Mouse (Mus musculus): ENCODE data around the gene Fam169b. TPM values are rescaled to one million over a fixed set of nuclear protein-coding genes. Genes with fewer than 3 reads are reported as not detected.
A peak's percentile ranks its signal among the peaks of the same experiment; 100 is the strongest.
"Not testable (repeated sequence)": the region's sequence is repeated elsewhere in the genome, so short reads cannot be mapped to it uniquely, and the experiment has no call there.

Gene Fam169b
- polyA plus RNA-seq, 1 experiment from 2014 or later: 0.42 TPM

DNA sequence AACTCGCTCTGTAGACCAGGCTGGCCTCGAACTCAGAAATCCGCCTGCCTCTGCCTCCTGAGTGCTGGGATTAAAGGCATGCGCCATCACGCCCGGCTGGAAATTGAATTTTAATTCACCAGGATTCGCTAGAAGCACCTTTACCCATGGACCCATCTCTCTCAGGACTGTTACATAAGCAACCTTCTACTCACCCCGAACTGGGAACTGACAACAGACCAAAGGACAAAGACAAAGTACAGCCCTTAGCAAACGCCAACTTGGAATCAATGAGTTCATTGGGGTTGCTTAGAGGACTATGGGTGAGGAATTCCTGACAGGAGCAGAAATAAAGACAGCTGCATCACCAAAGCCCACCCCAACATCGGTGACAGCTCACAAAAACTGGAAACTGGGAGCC is 1.0 kb upstream of the Fam169b start:
- Histone ChIP-seq H3K27me3 (replicated peaks; ENCODE audit: control insufficient read depth, insufficient read depth, low read length) (no peaks in the 10 kb centered on the region; the same call in 1 of the 2 replicates), H3K4me1 (ENCODE audit: control insufficient read depth, insufficient read depth, low read length) (peaks cover 5% of the 10 kb centered on the region; the same call in 1 of the 2 replicates), H3K9ac (ENCODE audit: low read depth, low read length) (no peak overlapping the region), H3K4me3 (ENCODE audit: low read length) (no peak overlapping the region), H3K4me2 (ENCODE audit: low read depth, low read length) (no peak overlapping the region), H3K36me3 (ENCODE audit: control insufficient read depth, insufficient read depth, low read length) (no peaks in the 10 kb centered on the region), H3K9me3 (ENCODE audit: control insufficient read depth, low read length) (no peaks in the 10 kb centered on the region), H3K27ac (ENCODE audit: low read length) (no peak overlapping the region)
- WGBS: 87% methylated on average over 10 of the region's 10 CpGs
- no peak for ATAC-seq

DNA sequence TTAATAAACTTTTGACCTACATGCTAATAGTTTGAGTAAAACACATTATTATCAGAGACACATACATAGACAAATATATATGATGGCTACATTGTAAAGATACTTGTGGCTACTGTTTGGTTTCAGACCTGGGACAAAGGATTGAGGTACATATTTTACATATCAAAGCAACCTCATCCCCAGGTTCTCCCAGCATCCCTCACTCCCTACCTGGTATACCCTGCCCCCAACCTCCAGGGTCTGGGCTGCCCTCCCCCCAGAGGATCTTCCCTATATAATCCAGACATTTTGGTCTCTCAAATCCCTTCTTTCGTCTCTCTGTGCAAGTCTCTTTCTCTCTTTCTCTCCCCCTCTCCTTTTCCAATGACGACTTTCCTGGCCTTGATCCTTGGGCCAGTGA is 579 bp downstream of the Fam169b start:
- Histone ChIP-seq H3K36me3 (ENCODE audit: control insufficient read depth, insufficient read depth, low read length) (no peaks in the 10 kb centered on the region), H3K9ac (ENCODE audit: low read depth, low read length) (no peak overlapping the region), H3K4me2 (ENCODE audit: low read depth, low read length) (no peak overlapping the region), H3K4me1 (ENCODE audit: control insufficient read depth, insufficient read depth, low read length) (peaks cover 5% of the 10 kb centered on the region; the same call in 1 of the 2 replicates), H3K27me3 (replicated peaks; ENCODE audit: control insufficient read depth, insufficient read depth, low read length) (no peaks in the 10 kb centered on the region; the same call in 1 of the 2 replicates), H3K27ac (ENCODE audit: low read length) (no peak overlapping the region), H3K4me3 (ENCODE audit: low read length) (no peak overlapping the region), H3K9me3 (ENCODE audit: control insufficient read depth, low read length) (no peaks in the 10 kb centered on the region)
- WGBS: 66% methylated on average over 2 of the region's 2 CpGs
- ATAC-seq: no peak

DNA sequence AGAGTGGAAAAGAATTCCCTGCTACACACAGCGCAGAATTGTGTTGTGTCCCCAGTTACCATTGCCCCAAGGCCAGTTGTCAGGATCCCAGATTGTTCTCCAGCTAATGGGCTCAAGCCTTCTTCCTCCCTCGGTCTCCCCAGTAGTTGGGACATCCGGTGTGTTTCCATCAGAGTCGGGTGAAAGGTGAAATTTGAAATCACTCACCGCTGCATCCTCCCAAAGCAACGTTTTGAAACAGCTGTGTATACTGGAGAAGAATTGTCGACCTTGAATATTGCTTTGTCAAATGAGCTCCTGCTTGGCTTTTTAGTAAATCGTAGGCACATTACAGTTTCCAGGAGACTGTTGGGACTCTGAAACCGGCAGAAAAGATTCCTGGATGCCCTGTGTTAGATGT is 1.3 kb downstream of the Fam169b start:
- Histone ChIP-seq H3K4me3 (ENCODE audit: low read length) (no peak overlapping the region), H3K4me2 (ENCODE audit: low read depth, low read length) (no peak overlapping the region), H3K36me3 (ENCODE audit: control insufficient read depth, insufficient read depth, low read length) (no peaks in the 10 kb centered on the region), H3K27ac (ENCODE audit: low read length) (no peak overlapping the region), H3K4me1 (ENCODE audit: control insufficient read depth, insufficient read depth, low read length) (peaks cover 5% of the 10 kb centered on the region; the same call in 1 of the 2 replicates), H3K9ac (ENCODE audit: low read depth, low read length) (no peak overlapping the region), H3K27me3 (replicated peaks; ENCODE audit: control insufficient read depth, insufficient read depth, low read length) (no peaks in the 10 kb centered on the region; the same call in 1 of the 2 replicates), H3K9me3 (ENCODE audit: control insufficient read depth, low read length) (no peaks in the 10 kb centered on the region)
- ATAC-seq: no peak
- WGBS: 65% methylated on average over 9 of the region's 9 CpGs

DNA sequence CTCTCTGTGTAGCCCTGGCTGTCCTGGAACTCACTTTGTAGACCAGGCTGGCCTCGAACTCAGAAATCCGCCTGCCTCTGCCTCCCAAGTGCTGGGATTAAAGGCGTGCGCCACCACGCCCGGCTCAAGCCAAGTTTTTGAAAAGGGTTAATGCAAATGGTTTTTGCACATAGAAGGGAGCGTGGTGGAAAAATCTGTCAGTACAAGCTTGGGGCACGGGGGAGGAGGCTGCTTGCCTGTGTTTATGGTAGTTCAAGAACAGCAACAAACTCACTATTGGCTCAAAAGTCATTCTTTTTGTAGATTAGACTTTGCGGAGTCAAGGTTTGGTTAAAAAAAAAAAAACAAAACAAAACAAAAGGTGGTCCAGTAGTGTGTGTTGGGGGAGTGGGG is 1.8 kb downstream of the Fam169b start:
- not testable (repeated sequence) for H3K27me3 ChIP-seq (replicated peaks; ENCODE audit: control insufficient read depth, insufficient read depth, low read length); H3K27ac ChIP-seq (ENCODE audit: low read length); H3K36me3 ChIP-seq (ENCODE audit: control insufficient read depth, insufficient read depth, low read length); ATAC-seq; H3K9me3 ChIP-seq (ENCODE audit: control insufficient read depth, low read length); H3K4me1 ChIP-seq (ENCODE audit: control insufficient read depth, insufficient read depth, low read length)
- Histone ChIP-seq H3K4me3 (ENCODE audit: low read length) (peak overlapping the region; percentile 47), H3K4me2 (ENCODE audit: low read depth, low read length) (peak overlapping the region; percentile 87), H3K9ac (ENCODE audit: low read depth, low read length) (peak overlapping the region; percentile 55; the same call in 1 of the 2 replicates)
- 50% methylated on average over 8 of the region's 9 CpGs for WGBS

DNA sequence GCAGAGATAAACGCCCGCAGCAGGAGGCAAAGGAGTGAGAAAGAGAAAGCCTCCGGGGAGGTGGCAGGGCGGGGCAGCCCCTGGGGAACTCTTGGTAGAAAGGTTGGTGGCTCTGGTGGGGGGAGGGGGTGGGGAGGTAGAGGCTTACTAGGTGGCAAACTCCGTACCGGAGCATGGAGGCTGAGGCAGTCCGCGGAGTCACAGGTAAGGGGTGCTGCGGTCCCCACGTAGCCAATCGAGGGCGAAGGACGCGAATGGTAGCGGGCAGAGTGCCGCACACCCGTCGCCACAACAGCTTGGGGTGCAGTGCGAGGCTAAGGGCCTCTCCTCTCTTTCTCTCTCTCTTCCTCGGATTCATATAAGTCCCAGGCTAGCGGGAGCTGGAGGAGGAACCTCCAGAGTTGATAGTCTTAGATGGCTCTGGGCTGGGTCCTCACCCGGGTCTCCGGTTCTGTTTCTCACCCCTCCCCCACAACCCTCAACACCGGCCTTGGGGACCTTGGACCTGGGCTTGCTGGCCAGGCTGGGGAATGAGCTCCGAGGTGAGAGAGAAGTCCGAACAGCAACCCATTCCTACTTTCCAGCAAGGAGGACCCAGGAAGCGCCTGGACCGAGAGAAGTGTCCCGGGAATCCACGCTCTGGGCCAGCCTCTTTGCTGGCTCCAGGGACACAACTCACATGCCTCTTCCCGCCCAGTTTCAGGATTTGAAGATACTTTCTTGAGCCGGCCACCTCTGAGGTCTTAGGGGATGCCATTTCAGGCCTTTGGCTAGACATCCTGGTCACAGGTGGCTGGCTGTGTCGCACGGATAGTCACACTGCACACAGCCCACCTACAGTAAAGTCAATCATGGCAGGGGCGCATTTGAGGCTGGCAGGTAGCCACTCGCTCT is 2.4 kb downstream of the Fam169b start:
- Histone ChIP-seq H3K27me3 (replicated peaks; ENCODE audit: control insufficient read depth, insufficient read depth, low read length) (no peaks in the 10 kb centered on the region; the same call in 1 of the 2 replicates), H3K9ac (ENCODE audit: low read depth, low read length) (peak overlapping the region; percentile 55), H3K9me3 (ENCODE audit: control insufficient read depth, low read length) (no peaks in the 10 kb centered on the region), H3K36me3 (ENCODE audit: control insufficient read depth, insufficient read depth, low read length) (no peaks in the 10 kb centered on the region), H3K4me3 (ENCODE audit: low read length) (peak overlapping the region; percentile 47), H3K4me1 (ENCODE audit: control insufficient read depth, insufficient read depth, low read length) (peaks cover 5% of the 10 kb centered on the region; the same call in 1 of the 2 replicates), H3K4me2 (ENCODE audit: low read depth, low read length) (peak overlapping the region; percentile 87), H3K27ac (ENCODE audit: low read length) (no peak overlapping the region)
- peak; percentile 61 for ATAC-seq
- WGBS: 9% methylated on average over 36 of the region's 36 CpGs

DNA sequence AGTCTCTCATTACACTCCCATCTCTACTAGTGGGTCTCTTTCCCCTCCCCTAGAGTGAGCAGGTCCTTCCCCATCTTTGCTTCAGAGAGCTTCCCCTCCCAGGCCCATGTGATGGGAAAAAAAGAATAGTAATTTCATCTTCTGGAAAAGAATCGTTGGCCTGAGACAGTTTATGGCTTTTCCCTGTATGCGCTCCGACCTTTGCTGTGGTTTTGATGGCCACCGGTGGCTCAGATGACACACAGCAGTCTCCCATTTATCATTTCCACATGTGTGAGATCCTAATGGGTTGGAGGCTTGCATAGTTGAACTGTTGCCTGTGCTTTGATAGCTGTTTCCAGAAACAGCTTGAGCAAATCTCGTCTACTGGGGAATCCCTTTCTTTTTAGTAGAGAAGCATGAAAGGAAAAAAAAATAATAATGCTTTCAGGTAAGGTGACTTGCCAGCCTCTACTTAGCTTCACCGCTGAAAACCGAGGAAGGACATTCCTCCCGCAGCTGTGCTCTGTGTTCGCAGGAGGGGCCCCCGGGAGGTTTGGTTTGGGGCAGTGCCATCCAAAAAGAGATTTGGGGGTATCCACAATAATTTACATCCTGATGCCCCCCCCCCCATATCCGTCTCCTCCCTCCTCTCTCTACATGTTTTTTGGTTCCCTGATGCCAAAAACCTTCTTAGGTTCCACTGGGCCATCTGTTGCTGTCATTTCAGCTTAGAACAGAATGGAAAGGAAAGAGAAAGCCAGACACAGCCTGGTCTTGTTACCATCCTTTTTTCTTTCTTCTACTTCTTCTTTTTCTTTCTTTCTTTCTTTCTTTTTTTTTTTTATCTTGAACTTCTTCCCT is 3.6 kb downstream of the Fam169b start:
- Histone ChIP-seq H3K36me3 (ENCODE audit: control insufficient read depth, insufficient read depth, low read length) (no peaks in the 10 kb centered on the region), H3K4me2 (ENCODE audit: low read depth, low read length) (no peak overlapping the region), H3K27me3 (replicated peaks; ENCODE audit: control insufficient read depth, insufficient read depth, low read length) (no peaks in the 10 kb centered on the region; the same call in 1 of the 2 replicates), H3K4me3 (ENCODE audit: low read length) (no peak overlapping the region), H3K9me3 (ENCODE audit: control insufficient read depth, low read length) (no peaks in the 10 kb centered on the region), H3K27ac (ENCODE audit: low read length) (no peak overlapping the region), H3K9ac (ENCODE audit: low read depth, low read length) (no peak overlapping the region), H3K4me1 (ENCODE audit: control insufficient read depth, insufficient read depth, low read length) (peaks cover 5% of the 10 kb centered on the region; the same call in 1 of the 2 replicates)
- WGBS: 39% methylated on average over 11 of the region's 11 CpGs
- ATAC-seq: no peak

DNA sequence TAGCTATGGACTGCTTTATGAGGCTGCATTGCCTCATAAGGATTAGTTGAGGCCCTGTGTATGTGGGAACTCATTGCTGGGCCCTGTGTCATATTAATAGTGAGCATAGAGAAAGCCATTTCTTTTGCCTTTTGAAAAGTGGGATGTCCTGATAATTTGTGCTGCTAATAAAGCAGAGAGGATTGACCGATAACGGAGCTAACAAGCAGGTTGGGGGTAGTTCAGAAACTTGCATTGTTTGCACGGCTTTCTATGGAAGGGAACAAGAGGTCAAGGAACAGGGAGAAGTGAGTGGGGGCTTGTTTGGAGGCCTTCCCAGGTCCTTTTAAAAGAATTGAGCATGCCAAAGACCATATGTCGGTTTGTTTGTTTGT is 4.2 kb downstream of the Fam169b start:
- 75% methylated on average over 4 of the region's 4 CpGs for WGBS
- no peak for ATAC-seq
- Histone ChIP-seq H3K27ac (ENCODE audit: low read length) (no peak overlapping the region), H3K4me3 (ENCODE audit: low read length) (no peak overlapping the region), H3K36me3 (ENCODE audit: control insufficient read depth, insufficient read depth, low read length) (no peaks in the 10 kb centered on the region), H3K9me3 (ENCODE audit: control insufficient read depth, low read length) (no peaks in the 10 kb centered on the region), H3K4me1 (ENCODE audit: control insufficient read depth, insufficient read depth, low read length) (peaks cover 5% of the 10 kb centered on the region; the same call in 1 of the 2 replicates), H3K27me3 (replicated peaks; ENCODE audit: control insufficient read depth, insufficient read depth, low read length) (no peaks in the 10 kb centered on the region; the same call in 1 of the 2 replicates), H3K4me2 (ENCODE audit: low read depth, low read length) (no peak overlapping the region), H3K9ac (ENCODE audit: low read depth, low read length) (no peak overlapping the region)

DNA sequence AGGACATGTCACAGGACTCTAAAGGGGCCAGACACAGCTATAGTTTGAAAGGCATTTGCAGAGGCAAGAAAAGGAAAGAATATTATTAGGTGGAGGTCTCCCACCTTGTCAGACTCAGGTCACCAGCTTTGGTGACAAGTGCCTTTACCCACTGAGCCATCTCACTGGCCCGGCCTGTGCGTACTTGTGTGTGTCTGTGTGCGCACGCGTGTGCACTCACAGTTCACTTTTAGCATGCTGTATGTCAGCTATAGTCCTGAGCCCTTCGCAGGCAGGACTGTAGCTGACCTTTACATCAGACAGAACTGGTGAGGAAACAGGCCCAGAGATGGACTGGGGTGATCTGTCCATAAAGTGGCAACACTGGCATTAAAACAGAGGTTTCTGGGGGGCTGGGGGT is 4.7 kb downstream of the Fam169b start:
- H3K27me3 ChIP-seq (replicated peaks; ENCODE audit: control insufficient read depth, insufficient read depth, low read length): no peaks in the 10 kb centered on the region; the same call in 1 of the 2 replicates
- 96% methylated on average over 6 of the region's 6 CpGs for WGBS

DNA sequence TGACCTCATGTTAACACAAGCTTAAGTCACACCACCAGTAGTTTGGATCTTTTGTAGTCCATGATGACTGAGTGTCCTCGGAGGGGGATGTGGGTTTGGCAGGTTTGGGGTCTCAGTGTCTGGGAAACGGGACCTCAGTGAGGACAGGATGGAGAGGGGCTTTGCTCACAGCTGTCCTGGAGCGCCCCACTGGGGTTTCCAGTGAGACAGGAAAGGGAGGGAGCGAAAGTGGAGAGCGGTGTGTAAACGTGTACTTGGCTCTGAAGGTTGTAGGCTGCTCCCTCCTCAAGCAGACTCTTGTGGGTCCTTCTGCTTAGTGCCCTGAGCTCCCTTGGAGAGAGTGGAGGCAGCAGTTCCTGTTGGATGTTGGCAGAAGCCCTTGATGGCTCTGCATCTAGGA is 5.3 kb downstream of the Fam169b start:
- Histone ChIP-seq H3K4me2 (ENCODE audit: low read depth, low read length) (no peak overlapping the region), H3K9me3 (ENCODE audit: control insufficient read depth, low read length) (no peaks in the 10 kb centered on the region), H3K9ac (ENCODE audit: low read depth, low read length) (no peak overlapping the region), H3K27me3 (replicated peaks; ENCODE audit: control insufficient read depth, insufficient read depth, low read length) (no peaks in the 10 kb centered on the region; the same call in 1 of the 2 replicates), H3K4me3 (ENCODE audit: low read length) (no peak overlapping the region), H3K27ac (ENCODE audit: low read length) (no peak overlapping the region), H3K4me1 (ENCODE audit: control insufficient read depth, insufficient read depth, low read length) (peaks cover 5% of the 10 kb centered on the region; the same call in 1 of the 2 replicates), H3K36me3 (ENCODE audit: control insufficient read depth, insufficient read depth, low read length) (no peaks in the 10 kb centered on the region)
- 60% methylated on average over 6 of the region's 6 CpGs for WGBS
- no peak for ATAC-seq

More for the DNA sequence above, 4.7 kb downstream of the Fam169b start:
- Histone ChIP-seq H3K4me2 (ENCODE audit: low read depth, low read length) (no peak overlapping the region), H3K36me3 (ENCODE audit: control insufficient read depth, insufficient read depth, low read length) (no peaks in the 10 kb centered on the region), H3K9me3 (ENCODE audit: control insufficient read depth, low read length) (no peaks in the 10 kb centered on the region), H3K9ac (ENCODE audit: low read depth, low read length) (no peak overlapping the region), H3K27ac (ENCODE audit: low read length) (no peak overlapping the region), H3K4me3 (ENCODE audit: low read length) (no peak overlapping the region), H3K4me1 (ENCODE audit: control insufficient read depth, insufficient read depth, low read length) (peaks cover 5% of the 10 kb centered on the region; the same call in 1 of the 2 replicates)
- no peak for ATAC-seq

All from intestine, embryonic 16.5 days (tissue).